14 mouse cellular contexts compared by ENCODE assay signal in the genomic region with DNA sequence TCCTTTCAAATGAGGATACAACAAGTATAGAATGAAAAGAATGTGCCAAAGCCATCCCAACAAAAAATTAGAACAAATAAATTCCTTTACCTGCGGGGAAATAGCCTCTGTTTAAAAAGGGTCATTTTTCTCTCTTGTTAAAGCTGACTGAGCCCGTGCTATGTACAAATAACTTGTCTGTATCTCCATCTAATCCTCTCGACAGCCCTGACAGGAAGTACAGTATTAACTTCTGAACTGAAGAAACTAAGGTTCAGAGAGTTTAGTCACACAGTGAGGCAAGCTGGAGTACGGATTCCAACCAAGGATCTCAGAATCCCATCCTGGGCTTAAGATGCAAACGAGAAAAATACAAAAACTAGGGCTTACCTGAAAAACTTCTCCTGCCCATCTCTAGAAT.
"Had no signal": no experiment of that assay in that cellular context is flagged by ENCODE, and none has a peak within 500 bp of the region (broad histone marks: within the 10 kb centered on the region; RNA-seq: fewer than 3 reads in every experiment).

No protein-coding gene starts in this region.

- DNase-seq: kidney, adult 2 months; kidney, postnatal 25 days; liver; liver, embryonic 13.5 days; liver, postnatal 0 days; right cerebral cortex, adult 18-20 months; right cerebral cortex, postnatal 25 days; thymus, adult 18-20 months; thymus, postnatal 14 days had no signal

- H3K4me1 ChIP-seq: liver, embryonic 13.5 days had no signal

- H3K27ac ChIP-seq: left cerebral cortex, adult 2 months; limb, embryonic 12.5 days; liver, embryonic 13.5 days; midbrain, embryonic 13.5 days; neural tube, embryonic 15.5 days had no signal

- H3K4me2 ChIP-seq: limb, embryonic 12.5 days; liver, embryonic 13.5 days; lung, embryonic 15.5 days; midbrain, embryonic 13.5 days; neural tube, embryonic 15.5 days had no signal

- H3K9ac ChIP-seq: limb, embryonic 12.5 days; liver, embryonic 13.5 days; liver, postnatal 0 days; lung, embryonic 15.5 days; midbrain, embryonic 13.5 days; neural tube, embryonic 15.5 days had no signal

- H3K36me3 ChIP-seq: limb, embryonic 12.5 days; liver, embryonic 13.5 days; lung, embryonic 15.5 days; midbrain, embryonic 13.5 days; neural tube, embryonic 15.5 days had no signal

- ATAC-seq: liver, postnatal 0 days; midbrain, embryonic 13.5 days had no signal

- H3K9me3 ChIP-seq: limb, embryonic 12.5 days; liver, embryonic 13.5 days; lung, embryonic 15.5 days; midbrain, embryonic 13.5 days; neural tube, embryonic 15.5 days had no signal

- H3K4me3 ChIP-seq: left cerebral cortex, adult 2 months; limb, embryonic 12.5 days; liver, embryonic 13.5 days; lung, embryonic 15.5 days; midbrain, embryonic 13.5 days; neural tube, embryonic 15.5 days had no signal

- H3K27me3 ChIP-seq: limb, embryonic 12.5 days; liver, embryonic 13.5 days; lung, embryonic 15.5 days; midbrain, embryonic 13.5 days; neural tube, embryonic 15.5 days had no signal
